Mouse (Mus musculus): ENCODE data around the gene Apool. TPM values are rescaled to one million over a fixed set of nuclear protein-coding genes. Genes with fewer than 3 reads are reported as not detected.

Apool gene
- total RNA-seq (2023): 10 to 100 TPM; 14.4 to 17.8 TPM

GRCm38 (mm10) chrX:112310804-112311530, at the start of gene Apool:
Apool (plus strand) TSS chrX:112311334.

GRCm38 (mm10) chrX:112406679-112407078, 95.5 kb downstream of the Apool start, which contains the start of gene Satl1:
Satl1 (minus strand) TSS chrX:112406779.

Other genes starting within 250 kb of the Apool start
- gene 4933403O08Rik, start 72.3 kb upstream of the Apool start, total RNA-seq (2023): not detected
- not detected for gene Satl1, start 95.4 kb downstream of the Apool start, total RNA-seq (2023)
- not detected for gene 2010106E10Rik, start 183.9 kb downstream of the Apool start, total RNA-seq (2023)

Data from B cell, adult 67 days (primary cell).